Mouse (Mus musculus) T-helper 17 cell (primary cell): Measurements from ENCODE around the gene Ssbp4.

Source experiments
- in situ Hi-C, 2 experiments: fragments of 300-600 bp; cut with MboI, MseI; formaldehyde crosslinking; loops; 1 replicate in 1 of 2; 2 replicates in 1 of 2; pipeline ENCODE4 v1.15.1; 2025; ENCODE audit warnings: high pct_unique_total_duplicates in 2 of 2

Ssbp4 gene

GRCm38 (mm10) chr8:70561357-70561756 is 47.3 kb downstream of the Ssbp4 start:
- in situ Hi-C loops: loop anchor here in 1 of 2 experiments (5.0 kb wide), 1 partner anchor 144 kb away; no protein-coding TSS in a partner anchor

GRCm38 (mm10) chr8:70560564-70560963 is 48.1 kb downstream of the Ssbp4 start:
- in situ Hi-C loops: loop anchor here in 1 of 2 experiments (5.0 kb wide), 1 partner anchor 143 kb away; no protein-coding TSS in a partner anchor

GRCm38 (mm10) chr8:70560096-70560495 is 48.6 kb downstream of the Ssbp4 start:
- in situ Hi-C loops: loop anchor here in 1 of 2 experiments (5.0 kb wide), 1 partner anchor 143 kb away; no protein-coding TSS in a partner anchor

GRCm38 (mm10) chr8:70558983-70559382 is 49.7 kb downstream of the Ssbp4 start:
- in situ Hi-C loops: loop anchor here in 1 of 2 experiments (5.0 kb wide), 1 partner anchor 98 kb away; no protein-coding TSS in a partner anchor

GRCm38 (mm10) chr8:70558334-70558733 is 50.3 kb downstream of the Ssbp4 start:
- in situ Hi-C loops: loop anchor here in 1 of 2 experiments (5.0 kb wide), 1 partner anchor 99 kb away; no protein-coding TSS in a partner anchor

- in situ Hi-C loops: loop anchor here in 1 of 2 experiments (5.0 kb wide), 1 partner anchor 102 kb away; no protein-coding TSS in a partner anchor
These were observed 53.5 kb downstream of the Ssbp4 start for GRCm38 (mm10) chr8:70555079-70555747.

GRCm38 (mm10) chr8:70553740-70554139 is 54.9 kb downstream of the Ssbp4 start:
- in situ Hi-C loops: loop anchor here in 1 of 2 experiments (5.0 kb wide), 1 partner anchor 34 kb away; no protein-coding TSS in a partner anchor

- in situ Hi-C loops: loop anchor here in 1 of 2 experiments (5.0 kb wide), 1 partner anchor 34 kb away; no protein-coding TSS in a partner anchor
These were observed 55.8 kb downstream of the Ssbp4 start for GRCm38 (mm10) chr8:70552836-70553235.

GRCm38 (mm10) chr8:70551558-70552161 is 57.0 kb downstream of the Ssbp4 start:
- in situ Hi-C loops: loop anchor here in 1 of 2 experiments (5.0 kb wide), 1 partner anchor 36 kb away; no protein-coding TSS in a partner anchor

- in situ Hi-C loops: loop anchor here in 1 of 2 experiments (5.0 kb wide), 1 partner anchor 38 kb away; no protein-coding TSS in a partner anchor
These were observed 59.1 kb downstream of the Ssbp4 start for GRCm38 (mm10) chr8:70549412-70550184.

GRCm38 (mm10) chr8:70547762-70548161 is 60.9 kb downstream of the Ssbp4 start:
- in situ Hi-C loops: no loop called here
